Mouse (Mus musculus): ENCODE data around the gene Defa17. TPM values are rescaled to one million over a fixed set of nuclear protein-coding genes. Genes with fewer than 3 reads are reported as not detected.

Gene Defa17
- polyA plus RNA-seq (2012), result not detected in 2 replicates

GRCm38 (mm10) chr8:21655480-21655879, at the start of gene Defa17:
Defa17 (plus strand) TSS chr8:21655780.

GRCm38 (mm10) chr8:21617883-21618282, 37.7 kb upstream of the Defa17 start, which contains the start of gene Defa26:
Defa26 (plus strand) TSS chr8:21618183.

GRCm38 (mm10) chr8:21665497-21665896, 9.9 kb downstream of the Defa17 start, which contains the start of gene Defa34:
Defa34 (plus strand) TSS chr8:21665797.

GRCm38 (mm10) chr8:21703545-21703944, 48.0 kb downstream of the Defa17 start, which contains the start of gene AY761184:
AY761184 (minus strand) TSS chr8:21703645.

Other genes with a start within 250 kb of the Defa17 start
- gene Defa36, start 228.4 kb upstream of the Defa17 start, polyA plus RNA-seq (2012), result not detected in 2 replicates
- not detected in 2 replicates for gene Gm7849, start 199.2 kb upstream of the Defa17 start, polyA plus RNA-seq (2012)
- gene Defa20, start 146.5 kb upstream of the Defa17 start, polyA plus RNA-seq (2012), result not detected in 2 replicates
- not detected in 2 replicates for gene Defa32, start 126.7 kb upstream of the Defa17 start, polyA plus RNA-seq (2012)
- not detected in 2 replicates for gene Defa37, start 90.4 kb upstream of the Defa17 start, polyA plus RNA-seq (2012)
- gene Defa28, start 72.8 kb upstream of the Defa17 start, polyA plus RNA-seq (2012), result not detected in 2 replicates
- gene Gm7861, start 61.3 kb upstream of the Defa17 start, polyA plus RNA-seq (2012), result not detected in 2 replicates
- not detected in 2 replicates for gene Defa26, start 37.6 kb upstream of the Defa17 start, polyA plus RNA-seq (2012)
- not detected in 2 replicates for gene Defa34, start 10.0 kb downstream of the Defa17 start, polyA plus RNA-seq (2012)
- not detected in 2 replicates for gene AY761184, start 47.9 kb downstream of the Defa17 start, polyA plus RNA-seq (2012)
- gene Defa24, start 78.7 kb downstream of the Defa17 start, polyA plus RNA-seq (2012), result not detected in 2 replicates
- gene Defb50, start 167.8 kb downstream of the Defa17 start, polyA plus RNA-seq (2012), result not detected in 2 replicates
- gene Defb2, start 184.1 kb downstream of the Defa17 start, polyA plus RNA-seq (2012), result not detected in 2 replicates
- gene Defb10, start 203.1 kb downstream of the Defa17 start, polyA plus RNA-seq (2012), result not detected in 2 replicates
- not detected in 2 replicates for gene Defb9, start 229.6 kb downstream of the Defa17 start, polyA plus RNA-seq (2012)